ENCODE assay signal across 14 mouse cellular contexts in genomic region chr14:114946321-114946720, GRCm38 (mm10).
DNase-seq lines count a peak whose midpoint lies in the region; ATAC-seq and TF ChIP-seq lines count a peak whose summit lies in the region.
"Had no signal": no experiment of that assay in that cellular context is flagged by ENCODE, and none has a peak within 500 bp of the region (broad histone marks: within the 10 kb centered on the region; RNA-seq: fewer than 3 reads in every experiment).

No protein-coding gene starts in this region.

- no peak for TF ChIP-seq CTCF in lung, postnatal 0 days (IDR thresholded peaks at IDR 0.05)

- no peak for ATAC-seq in lung, postnatal 0 days
- ATAC-seq: Patski had no signal

- H3K4me2 ChIP-seq in lung, postnatal 0 days (replicated peaks; ENCODE audit: low read depth, low read length): no peak overlapping the region
- H3K4me2 ChIP-seq: limb, embryonic 15.5 days had no signal

- no peak overlapping the region for H3K9ac ChIP-seq in lung, postnatal 0 days (replicated peaks; ENCODE audit: low read depth)
- H3K9ac ChIP-seq: limb, embryonic 15.5 days had no signal

- no peaks in the 10 kb centered on the region for H3K4me1 ChIP-seq in lung, postnatal 0 days (ENCODE audit: insufficient read depth, low read depth, low read length)
- peaks cover 49% of the 10 kb centered on the region for H3K4me1 ChIP-seq in megakaryocyte, embryonic 14.5 days
- peaks cover 4% of the 10 kb centered on the region; the same call in 1 of the 2 replicates for H3K4me1 ChIP-seq in heart, embryonic 10.5 days

- 71% methylated on average over 7 of the region's 7 CpGs for WGBS in lung, postnatal 0 days
- WGBS in heart, embryonic 10.5 days: 74% methylated on average over 7 of the region's 7 CpGs

- no peaks in the 10 kb centered on the region for H3K27me3 ChIP-seq in lung, postnatal 0 days (replicated peaks; ENCODE audit: insufficient read depth, low read length)
- H3K27me3 ChIP-seq in megakaryocyte, embryonic 14.5 days (replicated peaks): no peaks in the 10 kb centered on the region
- H3K27me3 ChIP-seq in heart, embryonic 10.5 days (ENCODE audit: insufficient read depth, poor library complexity, severe bottlenecking): no peaks in the 10 kb centered on the region
- H3K27me3 ChIP-seq: limb, embryonic 15.5 days had no signal

- peak; percentile 9 for DNase-seq in lung, postnatal 0 days (ENCODE audit: low spot score)
- no peak for DNase-seq in lung, postnatal 25 days (ENCODE audit: low spot score)
- peak; percentile 56 for DNase-seq in c-Kit-positive CD71-negative TER-119-negative erythroid progenitor cells, embryonic 14.5 days (ENCODE audit: low read depth)
- peak; percentile 23 for DNase-seq in thymus, postnatal 25 days
- no peak for DNase-seq in layer of hippocampus, adult 11-12 months (ENCODE audit: low spot score)
- no peak for DNase-seq in adrenal gland, postnatal 25 days
- DNase-seq in heart, embryonic 10.5 days (ENCODE audit: low spot score): no peak
- DNase-seq: adrenal gland, adult 2 months; heart, postnatal 36 days; kidney, adult 18-20 months; right cerebral cortex, postnatal 4 days had no signal

- H3K4me3 ChIP-seq in lung, postnatal 0 days (ENCODE audit: low read depth, low read length): no peak overlapping the region
- peak overlapping the region; percentile 82 for H3K4me3 ChIP-seq in megakaryocyte, embryonic 14.5 days (replicated peaks)
- no peak overlapping the region for H3K4me3 ChIP-seq in heart, embryonic 10.5 days
- H3K4me3 ChIP-seq: limb, embryonic 15.5 days had no signal

- H3K9me3 ChIP-seq in lung, postnatal 0 days (ENCODE audit: low read length): no peaks in the 10 kb centered on the region
- no peaks in the 10 kb centered on the region for H3K9me3 ChIP-seq in megakaryocyte, embryonic 14.5 days
- no peaks in the 10 kb centered on the region for H3K9me3 ChIP-seq in heart, embryonic 10.5 days
- H3K9me3 ChIP-seq: limb, embryonic 15.5 days had no signal

- no peak for TF ChIP-seq EP300 in lung, postnatal 0 days (IDR thresholded peaks at IDR 0.05)

- H3K36me3 ChIP-seq in lung, postnatal 0 days (ENCODE audit: insufficient read depth, low read length): no peaks in the 10 kb centered on the region
- no peaks in the 10 kb centered on the region for H3K36me3 ChIP-seq in megakaryocyte, embryonic 14.5 days (replicated peaks; ENCODE audit: low read length)
- H3K36me3 ChIP-seq in heart, embryonic 10.5 days: no peaks in the 10 kb centered on the region
- H3K36me3 ChIP-seq: limb, embryonic 15.5 days had no signal

- no peak overlapping the region for H3K27ac ChIP-seq in lung, postnatal 0 days (ENCODE audit: low read length)
- no peak overlapping the region for H3K27ac ChIP-seq in heart, embryonic 10.5 days
- H3K27ac ChIP-seq: limb, embryonic 15.5 days had no signal

Comparison
In these comparisons a context has a peak if more than half of its experiments do, and no peak if none do; other contexts are left out.
1. DNase-seq: peak in lung, postnatal 0 days (single experiment), c-Kit-positive CD71-negative TER-119-negative erythroid progenitor cells, embryonic 14.5 days (single experiment) and thymus, postnatal 25 days (single experiment); none in lung, postnatal 25 days (single experiment), layer of hippocampus, adult 11-12 months (single experiment), adrenal gland, postnatal 25 days (single experiment) and heart, embryonic 10.5 days (single experiment).